Mouse (Mus musculus) C2C12 (cell line): ENCODE measurements around the gene Soat2. TPM values are rescaled to one million over a fixed set of nuclear protein-coding genes. Genes with fewer than 3 reads are reported as not detected.
A peak's percentile ranks its signal among the peaks of the same experiment; 100 is the strongest.

Source experiments
- H3K27me3 ChIP-seq: one replicate; pipeline ENCODE4 v1.6.1; 2011; ENCODE audit not compliant: control insufficient read depth, insufficient read depth, insufficient read length
- H3K36me3 ChIP-seq: one replicate; pipeline ENCODE4 v1.6.1; 2011; ENCODE audit not compliant: control insufficient read depth, insufficient read depth
- H3K4me3 ChIP-seq: one replicate; pipeline ENCODE4 v1.5.1; 2011; ENCODE audit warnings: mild to moderate bottlenecking, control low read depth; ENCODE audit not compliant: poor library complexity, insufficient read depth, severe bottlenecking
- H3K79me2 ChIP-seq: one replicate; pipeline ENCODE4 v1.6.1; 2011; ENCODE audit not compliant: control insufficient read depth, insufficient read depth
- H3K79me3 ChIP-seq: one replicate; pipeline ENCODE4 v1.6.1; 2011; ENCODE audit warnings: low read depth, control low read depth
- H3ac ChIP-seq: one replicate; pipeline ENCODE3; 2011; ENCODE audit warnings: low read depth; ENCODE audit not compliant: control insufficient read depth, insufficient read length
- CEBPB ChIP-seq: IDR thresholded peaks from one replicate; pipeline ENCODE4 v1.6.1; 2011; ENCODE audit warnings: low read depth, mild to moderate bottlenecking, control low read depth, moderate library complexity
- CTCF ChIP-seq: IDR thresholded peaks from one replicate; pipeline ENCODE4 v1.5.1; 2011; ENCODE audit not compliant: control insufficient read depth, insufficient read depth, insufficient read length
- FOSL1 ChIP-seq: IDR thresholded peaks from one replicate; pipeline ENCODE4 v1.8.0; 2011; ENCODE audit warnings: mild to moderate bottlenecking, low read length; ENCODE audit not compliant: poor library complexity, insufficient read depth, severe bottlenecking
- MAX ChIP-seq: IDR thresholded peaks from one replicate; pipeline ENCODE4 v1.6.1; 2011; ENCODE audit warnings: mild to moderate bottlenecking, control low read depth
- MYOD1 ChIP-seq: IDR thresholded peaks from one replicate; pipeline ENCODE4 v1.6.1; 2011; ENCODE audit warnings: low read depth; ENCODE audit not compliant: control insufficient read depth, insufficient read length
- MYOG ChIP-seq: IDR thresholded peaks from one replicate; pipeline ENCODE4 v1.6.1; 2011; ENCODE audit not compliant: control insufficient read depth, insufficient read length; ENCODE audit errors: extremely low read depth
- USF1 ChIP-seq: IDR thresholded peaks from one replicate; pipeline ENCODE4 v1.6.1; 2011; ENCODE audit warnings: low read depth, mild to moderate bottlenecking, control low read depth, moderate library complexity
- polyA plus RNA-seq: library from polyadenylated mRNA; unstranded; fragments of >200 nt; fragmentation: generic; extraction: Trizol; gene quantifications from one replicate; pipeline ENCODE4 v1.2.1, GENCODE M21; 2012; ENCODE audit warnings: missing spikeins

Soat2 gene
- polyA plus RNA-seq, 1 experiment, result 0.06 TPM

GRCm38 (mm10) chr15:102144274-102144711, 6.0 kb upstream of the Soat2 start, which contains the start of gene Igfbp6:
Gene Igfbp6, plus strand, starts transcription at chr15:102144362.
- H3ac ChIP-seq, result peak within 1 kb of the TSS; percentile 86
- TF ChIP-seq MAX, result no peak
- no peak for TF ChIP-seq MYOG
- TF ChIP-seq USF1, result no peak
- no peak for TF ChIP-seq MYOD1
- no peak for TF ChIP-seq FOSL1
- no peak for TF ChIP-seq CEBPB
- TF ChIP-seq CTCF, result no peak
- peak within 1 kb of the TSS; percentile 50 for H3K4me3 ChIP-seq
- H3K36me3 ChIP-seq, result peaks cover 14% of the 10 kb centered on the region
- peaks cover 39% of the 10 kb centered on the region for H3K79me2 ChIP-seq
- H3K79me3 ChIP-seq, result no peaks in the 10 kb centered on the region
- H3K27me3 ChIP-seq, result no peaks in the 10 kb centered on the region

GRCm38 (mm10) chr15:102144726-102145125, 5.6 kb upstream of the Soat2 start:
- Histone ChIP-seq H3K79me2 (peaks cover 39% of the 10 kb centered on the region), H3K4me3 (peak overlapping the region; percentile 50), H3K79me3 (no peaks in the 10 kb centered on the region), H3ac (peak overlapping the region; percentile 86), H3K36me3 (peaks cover 17% of the 10 kb centered on the region), H3K27me3 (no peaks in the 10 kb centered on the region)
- TF ChIP-seq FOSL1, result no peak
- TF ChIP-seq CEBPB, result no peak
- TF ChIP-seq MYOG, result no peak

GRCm38 (mm10) chr15:102145330-102145729, 5.0 kb upstream of the Soat2 start:
- H3K27me3 ChIP-seq, result no peaks in the 10 kb centered on the region
- peaks cover 39% of the 10 kb centered on the region for H3K79me2 ChIP-seq
- H3K79me3 ChIP-seq, result no peaks in the 10 kb centered on the region
- peaks cover 17% of the 10 kb centered on the region for H3K36me3 ChIP-seq
- peak; percentile 17 for TF ChIP-seq MAX
- TF ChIP-seq CEBPB, result no peak
- TF ChIP-seq FOSL1, result peak; percentile 96
- H3K4me3 ChIP-seq, result peak overlapping the region; percentile 50
- peak overlapping the region; percentile 86 for H3ac ChIP-seq

GRCm38 (mm10) chr15:102146089-102146488, 4.2 kb upstream of the Soat2 start:
- Histone ChIP-seq H3K79me2 (peaks cover 39% of the 10 kb centered on the region), H3ac (peak overlapping the region; percentile 1), H3K36me3 (peaks cover 17% of the 10 kb centered on the region), H3K79me3 (no peaks in the 10 kb centered on the region), H3K27me3 (no peaks in the 10 kb centered on the region), H3K4me3 (no peak overlapping the region)
- no peak for TF ChIP-seq CTCF
- TF ChIP-seq FOSL1, result no peak
- no peak for TF ChIP-seq MYOG
- TF ChIP-seq CEBPB, result peak; percentile 49
- TF ChIP-seq MYOD1, result no peak
- no peak for TF ChIP-seq USF1

- Histone ChIP-seq H3K79me2 (peaks cover 39% of the 10 kb centered on the region), H3ac (no peak overlapping the region), H3K36me3 (peaks cover 17% of the 10 kb centered on the region), H3K79me3 (no peaks in the 10 kb centered on the region), H3K4me3 (no peak overlapping the region), H3K27me3 (no peaks in the 10 kb centered on the region)
- TF ChIP-seq MYOD1 (no peak), CTCF (peak; percentile 30), CEBPB (no peak), MYOG (no peak), MAX (no peak), FOSL1 (no peak), USF1 (no peak)
Measured at GRCm38 (mm10) chr15:102146882-102147281, 3.4 kb upstream of the Soat2 start.

- no peak overlapping the region for H3K4me3 ChIP-seq
- H3K79me3 ChIP-seq, result no peaks in the 10 kb centered on the region
- TF ChIP-seq MAX, result no peak
- TF ChIP-seq MYOD1, result no peak
- TF ChIP-seq CEBPB, result no peak
- no peak for TF ChIP-seq FOSL1
- no peak for TF ChIP-seq MYOG
- no peak for TF ChIP-seq USF1
- TF ChIP-seq CTCF, result no peak
Measured at GRCm38 (mm10) chr15:102147674-102148402, 2.5 kb upstream of the Soat2 start.

More at GRCm38 (mm10) chr15:102147674-102148402, 2.5 kb upstream of the Soat2 start:
- peaks cover 17% of the 10 kb centered on the region for H3K36me3 ChIP-seq
- peak overlapping the region; percentile 12 for H3ac ChIP-seq
- H3K79me2 ChIP-seq, result peaks cover 39% of the 10 kb centered on the region
- no peaks in the 10 kb centered on the region for H3K27me3 ChIP-seq
